ENCODE assay signal across 28 mouse cellular contexts in the genomic region with DNA sequence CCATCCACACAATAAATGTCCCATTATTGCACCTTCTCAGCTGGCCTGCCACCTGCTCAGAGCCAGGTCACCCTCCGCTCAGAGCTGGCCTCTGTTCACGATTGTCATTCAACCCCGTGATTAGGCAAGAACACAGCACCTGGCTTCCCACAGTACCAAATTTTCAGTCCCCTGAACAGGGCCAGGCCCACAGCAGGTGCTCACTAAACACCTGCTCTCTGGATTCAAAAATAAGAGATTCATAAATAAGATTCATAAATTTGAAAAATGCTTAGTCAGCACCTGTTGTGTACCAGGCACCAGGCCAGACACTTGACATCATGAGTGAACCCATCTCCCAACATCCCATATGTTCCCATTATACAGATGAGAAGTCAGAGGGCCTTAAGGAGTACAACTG.
DNase-seq lines count a peak whose midpoint lies in the region; ATAC-seq and TF ChIP-seq lines count a peak whose summit lies in the region.
"Had no signal": no experiment of that assay in that cellular context is flagged by ENCODE, and none has a peak within 500 bp of the region (broad histone marks: within the 10 kb centered on the region; RNA-seq: fewer than 3 reads in every experiment).

No protein-coding gene starts in this region.

- peak; percentile 39; the same call in 1 of the 2 replicates for ATAC-seq in kidney, embryonic 14.5 days (ENCODE audit: low FRiP score, low TSS enrichment)
- ATAC-seq: forebrain, embryonic 14.5 days; hindbrain, postnatal 0 days; intestine, embryonic 15.5 days had no signal

- WGBS in kidney, embryonic 14.5 days: 92% methylated on average over 3 of the region's 3 CpGs
- WGBS in kidney, adult 2 months: 87% methylated on average over 3 of the region's 3 CpGs

- H3K9me3 ChIP-seq in kidney, embryonic 14.5 days (ENCODE audit: control insufficient read depth, low read length): no peaks in the 10 kb centered on the region
- H3K9me3 ChIP-seq: embryonic facial prominence, embryonic 12.5 days; hindbrain, embryonic 10.5 days; intestine, embryonic 15.5 days; neural tube, embryonic 15.5 days; stomach, embryonic 15.5 days had no signal

- no peaks in the 10 kb centered on the region for H3K36me3 ChIP-seq in kidney, embryonic 14.5 days (ENCODE audit: control insufficient read depth, insufficient read depth, low read length)
- no peaks in the 10 kb centered on the region for H3K36me3 ChIP-seq in kidney, adult 2 months (ENCODE audit: control insufficient read depth, insufficient read depth, low read length)
- H3K36me3 ChIP-seq: embryonic facial prominence, embryonic 12.5 days; hindbrain, embryonic 10.5 days; intestine, embryonic 15.5 days; neural tube, embryonic 15.5 days; stomach, embryonic 15.5 days had no signal

- no peak overlapping the region for H3K4me2 ChIP-seq in kidney, embryonic 14.5 days (replicated peaks; ENCODE audit: low read depth, low read length)
- H3K4me2 ChIP-seq: embryonic facial prominence, embryonic 12.5 days; intestine, embryonic 15.5 days; neural tube, embryonic 15.5 days; stomach, embryonic 15.5 days had no signal

- H3K27ac ChIP-seq in kidney, embryonic 14.5 days (ENCODE audit: low read depth, low read length): no peak overlapping the region
- H3K27ac ChIP-seq in kidney, adult 2 months (ENCODE audit: insufficient read depth, low read depth, low read length): no peak overlapping the region
- H3K27ac ChIP-seq: embryonic facial prominence, embryonic 12.5 days; hindbrain, embryonic 10.5 days; hindbrain, postnatal 0 days; intestine, embryonic 15.5 days; liver, embryonic 14.5 days; neural tube, embryonic 15.5 days; stomach, embryonic 15.5 days had no signal

- H3K27me3 ChIP-seq in kidney, embryonic 14.5 days (ENCODE audit: control insufficient read depth, insufficient read depth, low read length): no peaks in the 10 kb centered on the region
- H3K27me3 ChIP-seq in kidney, adult 2 months (replicated peaks; ENCODE audit: control insufficient read depth, insufficient read depth, low read length): no peaks in the 10 kb centered on the region
- H3K27me3 ChIP-seq: embryonic facial prominence, embryonic 12.5 days; intestine, embryonic 15.5 days; neural tube, embryonic 15.5 days; stomach, embryonic 15.5 days had no signal

- no peak for TF ChIP-seq CTCF in kidney, adult 2 months (conservative IDR thresholded peaks at IDR 0.05; ENCODE audit: insufficient read depth, insufficient read length, low read depth, low read length)

- H3K4me1 ChIP-seq in kidney, embryonic 14.5 days (ENCODE audit: control insufficient read depth, insufficient read depth, low read length): no peaks in the 10 kb centered on the region
- H3K4me1 ChIP-seq in kidney, adult 2 months (ENCODE audit: control insufficient read depth, insufficient read depth, low read length): no peaks in the 10 kb centered on the region
- H3K4me1 ChIP-seq: intestine, embryonic 15.5 days; neural tube, embryonic 15.5 days; stomach, embryonic 15.5 days had no signal

- H3K9ac ChIP-seq in kidney, embryonic 14.5 days (ENCODE audit: low read depth, low read length): no peak overlapping the region
- H3K9ac ChIP-seq: embryonic facial prominence, embryonic 12.5 days; intestine, embryonic 15.5 days; liver, embryonic 14.5 days; neural tube, embryonic 15.5 days; stomach, embryonic 15.5 days had no signal

- intact Hi-C loops in left cerebral cortex, postnatal 4 days (cut with DNase I): loop anchor here (10.0 kb wide), 1 partner anchor 52 kb away; no protein-coding TSS in a partner anchor
- intact Hi-C loops in gastrocnemius, postnatal 36 days (cut with DNase I): no loop called here

- no peak overlapping the region for H3K4me3 ChIP-seq in kidney, embryonic 14.5 days (ENCODE audit: low read length)
- H3K4me3 ChIP-seq in kidney, adult 2 months (ENCODE audit: insufficient read depth, low read depth, low read length): no peak overlapping the region
- H3K4me3 ChIP-seq: embryonic facial prominence, embryonic 12.5 days; hindbrain, embryonic 10.5 days; intestine, embryonic 15.5 days; neural tube, embryonic 15.5 days; stomach, embryonic 15.5 days had no signal

- no peak for DNase-seq in kidney, adult 2 months
- DNase-seq in cerebellum, adult 18-20 months: peak; percentile 72 to 77
- DNase-seq in cerebellum, postnatal 10 days: peak; percentile 58 to 67
- no peak for DNase-seq in urinary bladder, postnatal 36 days (ENCODE audit: low spot score in 2 of 2)
- DNase-seq in left cerebral cortex, postnatal 4 days: no peak
- DNase-seq in gastrocnemius, postnatal 36 days: no peak
- DNase-seq: adrenal gland, postnatal 36 days; B cell, adult 2 months; embryo, embryonic 11 days; heart, postnatal 14 days; kidney, adult 8-10 months; kidney, postnatal 10 days; layer of hippocampus, adult 9-11 months; liver; lung, adult 2 months; lung, postnatal 14 days; midbrain, embryonic 14.5 days; retina, postnatal 1 day; right cerebral cortex, postnatal 14 days had no signal

- TF ChIP-seq POLR2A in kidney, adult 2 months (IDR thresholded peaks at IDR 0.05; ENCODE audit: low read depth, low read length): no peak

Comparison
In these comparisons a context has a peak if more than half of its experiments do, and no peak if none do; other contexts are left out.
1. DNase-seq: peak in cerebellum, adult 18-20 months (2 of 2) and cerebellum, postnatal 10 days (2 of 2); none in kidney, adult 2 months (single experiment), urinary bladder, postnatal 36 days (0 of 2), left cerebral cortex, postnatal 4 days (single experiment) and gastrocnemius, postnatal 36 days (0 of 2).